Mouse (Mus musculus) small intestine, adult 2 months (tissue): ENCODE measurements at regions not wholly inside any gene's neighbourhood (a gene's known extent, or its start where the extent isn't known, plus 50 kb on each side); places are given as distances from the start of the nearest gene placed in this dataset.

Experiments
- CTCF ChIP-seq: fragments of 200-500 bp; IDR thresholded peaks from 2 replicates; pipeline ENCODE4 v1.5.1; 2012; ENCODE audit warnings: low read depth, mild to moderate bottlenecking, control low read depth, inconsistent platforms, low read length, moderate library complexity, mixed read lengths; ENCODE audit not compliant: insufficient replicate concordance, insufficient read length; ENCODE audit errors: extremely low read depth
- POLR2A ChIP-seq: fragments of 200-500 bp; IDR thresholded peaks from 2 replicates; pipeline ENCODE4 v1.6.1; 2012; ENCODE audit warnings: low read depth, mild to moderate bottlenecking, control low read depth, inconsistent platforms, low read length, moderate library complexity

DNA sequence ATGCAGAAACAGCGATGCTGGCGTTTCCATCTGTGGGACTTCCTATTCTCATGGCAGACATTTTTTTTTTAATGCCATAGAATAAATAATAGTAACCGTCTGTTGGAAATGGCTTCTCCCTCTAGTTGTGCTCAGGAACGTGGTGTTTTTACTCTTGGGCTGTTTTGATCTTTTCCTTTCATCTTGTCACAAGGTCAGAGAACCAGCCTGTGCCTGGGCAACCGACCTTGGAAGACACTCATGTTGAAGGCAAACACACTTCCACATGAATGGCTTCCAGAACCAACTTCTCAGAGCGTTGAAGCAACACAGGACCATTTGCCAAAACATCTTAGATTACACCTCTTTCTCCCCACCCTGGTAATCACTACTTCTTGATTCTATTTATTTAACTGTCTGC is 137.9 kb upstream of the Mast4 start:
- TF ChIP-seq CTCF (no peak), POLR2A (no peak)
